Mouse (Mus musculus): Measurements from ENCODE around the gene Ndufaf5. TPM values are rescaled to one million over a fixed set of nuclear protein-coding genes. Genes with fewer than 3 reads are reported as not detected.

The Ndufaf5 gene
- total RNA-seq (2023), result 18.6 TPM

DNA sequence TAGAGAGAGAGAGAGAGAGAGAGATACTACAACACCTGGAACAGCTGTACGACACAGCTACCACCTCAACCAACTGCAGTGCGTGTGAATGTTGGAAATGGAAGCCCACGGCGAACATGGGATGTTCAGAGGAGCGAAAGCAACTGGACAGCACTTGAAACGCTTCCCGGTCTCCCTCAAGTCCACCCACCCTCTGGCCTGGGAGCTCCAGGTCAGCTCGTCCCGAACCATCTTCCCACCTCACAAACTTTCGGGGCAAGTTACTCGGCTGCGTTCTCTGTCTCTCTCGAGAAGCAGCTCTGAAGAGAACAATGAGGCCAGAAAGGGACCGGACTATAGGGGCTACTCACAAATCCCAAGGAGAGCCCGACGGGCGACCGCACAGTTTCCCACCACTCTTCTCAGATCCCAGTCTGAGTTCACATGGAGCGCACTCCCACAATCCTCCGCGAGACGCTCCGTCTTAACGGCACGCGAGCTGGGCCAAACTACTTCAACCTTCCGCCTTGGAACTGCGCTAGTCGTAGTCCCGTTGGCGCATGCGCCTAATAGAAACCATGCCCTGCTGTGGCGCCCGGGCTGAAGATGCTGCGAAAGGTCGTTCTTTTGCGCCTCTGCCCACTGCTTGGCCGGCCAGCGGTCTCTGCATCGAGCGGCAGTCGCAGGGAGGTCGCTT is at the start of gene Ndufaf5, which contains the start of gene Esf1:
Gene Ndufaf5 (plus strand): TSS at position 523 of the 676 bp plus-strand sequence.
Gene Esf1 (minus strand): TSS at position 438 of the 676 bp plus-strand sequence.

DNA sequence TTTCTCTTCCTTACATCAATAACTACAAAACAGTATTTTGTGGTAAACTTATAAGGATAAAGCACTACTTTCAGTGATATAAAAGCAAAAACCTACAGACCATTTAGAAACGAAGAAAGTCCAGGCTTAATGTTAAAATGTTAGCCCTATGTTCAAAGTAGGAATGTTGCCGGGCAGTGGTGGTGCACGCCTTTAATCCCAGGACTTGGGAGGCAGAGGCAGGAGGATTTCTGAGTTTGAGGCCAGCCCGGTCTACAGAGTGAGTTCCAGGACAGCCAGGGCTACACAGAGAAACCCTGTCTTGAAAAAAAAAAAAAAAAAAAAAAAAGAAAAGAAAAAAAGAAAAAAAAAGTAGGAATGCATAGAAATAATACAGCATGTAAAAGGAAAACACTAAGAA is 18.7 kb upstream of the Ndufaf5 start, which contains the start of gene Gm17374:
Gene Gm17374 (plus strand): TSS at position 301 of the 400 bp plus-strand sequence.

Other genes with a start within 250 kb of the Ndufaf5 start
- gene Tasp1, start 103.8 kb upstream of the Ndufaf5 start, total RNA-seq (2023), result 25.5 TPM
- gene Gm17374, start 18.6 kb upstream of the Ndufaf5 start, total RNA-seq (2023), result not detected
- 35.4 TPM for gene Esf1, start 85 bp upstream of the Ndufaf5 start, total RNA-seq (2023)
- not detected for gene Sel1l2, start 219.1 kb downstream of the Ndufaf5 start, total RNA-seq (2023)
- not detected for gene Macrod2, start 224.7 kb downstream of the Ndufaf5 start, total RNA-seq (2023)